Mouse (Mus musculus) spleen, adult 2 months (tissue): ENCODE results near the gene Nup35. TPM values are rescaled to one million over a fixed set of nuclear protein-coding genes. Genes with fewer than 3 reads are reported as not detected.

Experiments used
- DNase-seq, 2 experiments: peaks; one replicate each; pipeline versions ENCODE4 v3.0.0 to v3.0.0-alpha.2; 2012 to 2021; ENCODE audit warnings: low spot score in 2 of 2, low read depth in 1 of 2
- H3K27ac ChIP-seq: fragments of 200-500 bp; 2 replicates; pipeline ENCODE4 v1.5.1; 2012; ENCODE audit warnings: low read length, inconsistent platforms; ENCODE audit not compliant: insufficient read depth
- H3K27me3 ChIP-seq: fragments of 200-500 bp; 2 replicates; pipeline ENCODE4 v1.6.1; 2012; ENCODE audit warnings: mild to moderate bottlenecking, moderate library complexity, low read length, inconsistent platforms; ENCODE audit not compliant: control insufficient read depth, insufficient read depth
- H3K36me3 ChIP-seq: fragments of 200-500 bp; 2 replicates; pipeline ENCODE4 v1.6.1; 2012; ENCODE audit warnings: mild to moderate bottlenecking, low read length, inconsistent platforms; ENCODE audit not compliant: control insufficient read depth, insufficient read depth
- H3K4me1 ChIP-seq: fragments of 200-500 bp; 2 replicates; pipeline ENCODE4 v1.6.1; 2011; ENCODE audit warnings: inconsistent platforms; ENCODE audit not compliant: control insufficient read depth, insufficient read depth, insufficient read length
- H3K4me3 ChIP-seq: fragments of 200-500 bp; 2 replicates; pipeline ENCODE4 v1.5.1; 2011; ENCODE audit warnings: mild to moderate bottlenecking, inconsistent platforms; ENCODE audit not compliant: insufficient read depth, insufficient read length; ENCODE audit errors: extremely low read depth
- CTCF ChIP-seq: fragments of 200-500 bp; IDR thresholded peaks from 2 replicates; pipeline ENCODE4 v1.5.1; 2011; ENCODE audit warnings: mild to moderate bottlenecking, inconsistent platforms; ENCODE audit not compliant: insufficient read depth, insufficient read length, insufficient replicate concordance; ENCODE audit errors: extremely low read depth
- POLR2A ChIP-seq: fragments of 200-500 bp; IDR thresholded peaks from 2 replicates; pipeline ENCODE4 v1.6.1; 2011; ENCODE audit warnings: low read depth, low read length, inconsistent platforms
- WGBS: fragments of 180-500 bp; shearing (Covaris S2); methylation state at CpG from one replicate; pipeline ENCODE4 v1.1.7; 2018; 5-methylcytosine and 5-hydroxymethylcytosine counted together
- polyA plus RNA-seq: library from polyadenylated mRNA; depleted of rRNA; stranded (reverse); fragments of >200 nt; gene quantifications from 2 replicates; pipeline ENCODE4 v1.2.3, GENCODE M21; 2012

The Nup35 gene
- polyA plus RNA-seq, 1 experiment, result 15.6 TPM

DNA sequence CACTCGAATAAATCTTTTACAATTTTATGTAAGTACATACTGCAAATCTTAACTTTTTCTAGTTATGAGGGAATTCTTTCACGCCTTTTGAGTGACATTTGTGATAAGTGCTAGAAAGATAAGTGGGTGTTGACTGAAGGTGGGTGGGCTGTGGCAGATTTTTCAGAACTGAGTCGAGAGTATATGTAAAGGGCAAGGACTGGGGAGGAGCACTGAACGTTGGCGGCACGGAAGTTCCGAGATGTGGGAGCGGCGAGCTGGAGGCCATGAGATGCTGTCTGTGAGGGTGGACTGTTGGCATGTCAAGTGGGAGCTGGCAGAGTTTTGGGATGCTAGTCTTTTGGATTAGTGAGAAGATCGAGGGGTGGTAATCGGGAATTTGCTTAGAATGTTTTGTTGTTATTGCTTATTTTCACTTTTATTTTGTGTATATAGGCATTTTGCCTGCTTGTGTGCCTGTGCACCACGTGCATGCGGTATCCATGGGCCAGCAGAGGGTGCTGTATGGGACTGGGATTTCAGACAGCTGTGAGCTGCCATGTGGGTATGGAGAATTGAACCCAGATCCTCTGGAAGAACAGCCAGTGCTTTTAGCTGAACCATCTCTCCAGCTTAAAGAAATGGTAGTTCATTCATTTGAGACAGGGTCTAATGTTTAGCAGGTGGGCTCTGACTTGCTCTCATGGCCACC is 15.4 kb downstream of the Nup35 start:
- no peaks in the 10 kb centered on the region for H3K36me3 ChIP-seq
- H3K27ac ChIP-seq, result no peak overlapping the region
- H3K4me1 ChIP-seq, result no peaks in the 10 kb centered on the region
- 93% methylated on average over 13 of the region's 13 CpGs for WGBS
- TF ChIP-seq POLR2A, result no peak
- no peak for TF ChIP-seq CTCF
- no peaks in the 10 kb centered on the region for H3K27me3 ChIP-seq
- no peak for DNase-seq
- H3K4me3 ChIP-seq, result no peak overlapping the region

DNA sequence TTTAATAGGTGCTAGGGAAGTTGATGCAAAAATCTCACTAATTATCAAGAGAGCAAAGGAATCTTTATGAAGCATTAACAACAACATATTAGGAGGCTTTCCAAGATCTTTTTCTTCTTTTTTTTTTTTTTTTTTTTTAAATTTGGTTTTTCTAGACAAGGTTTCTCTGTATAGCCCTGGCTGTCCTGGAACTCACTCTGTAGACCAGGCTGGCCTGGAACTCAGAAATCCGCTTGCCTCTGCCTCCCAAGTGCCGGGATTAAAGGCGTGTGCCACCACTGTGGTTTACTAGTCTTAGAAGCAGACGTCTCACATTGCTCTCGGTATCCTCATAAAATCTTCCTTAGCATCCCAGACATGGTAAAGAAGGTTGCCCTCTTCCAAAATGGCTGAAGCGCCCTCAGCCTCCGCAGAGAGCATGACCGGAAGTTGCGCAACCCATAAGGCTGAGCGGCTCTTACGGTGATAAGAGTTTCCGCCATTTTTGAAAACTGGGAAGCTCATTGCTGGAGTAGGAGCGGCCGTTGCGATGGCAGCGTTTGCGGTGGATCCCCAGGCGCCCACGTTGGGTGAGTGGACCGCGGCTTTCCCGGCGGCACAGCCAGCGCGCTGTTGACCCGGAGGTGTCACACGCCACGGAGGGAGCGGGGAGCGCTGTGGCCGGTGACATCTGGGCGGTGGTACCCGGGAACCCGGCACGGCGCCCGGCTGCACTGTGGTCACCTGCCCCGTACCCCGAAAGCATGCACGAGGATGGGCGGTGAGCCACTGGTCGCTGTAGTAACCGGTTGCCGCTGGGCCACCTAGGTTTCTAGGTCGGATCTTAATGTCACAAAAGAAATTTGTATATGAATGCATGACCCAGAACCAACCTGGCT is 21.6 kb downstream of the Nup35 start:
- Histone ChIP-seq H3K36me3 (peaks cover 4% of the 10 kb centered on the region), H3K27ac (no peak overlapping the region; the same call in 1 of the 2 replicates), H3K4me1 (peaks cover 6% of the 10 kb centered on the region), H3K4me3 (peak overlapping the region; percentile 92), H3K27me3 (no peaks in the 10 kb centered on the region)
- WGBS, result under 1% methylated on average over 45 of the region's 45 CpGs
- TF ChIP-seq CTCF (no peak), POLR2A (no peak; the same call in 1 of the 2 replicates)
- DNase-seq, result peak; percentile 70 to 82

DNA sequence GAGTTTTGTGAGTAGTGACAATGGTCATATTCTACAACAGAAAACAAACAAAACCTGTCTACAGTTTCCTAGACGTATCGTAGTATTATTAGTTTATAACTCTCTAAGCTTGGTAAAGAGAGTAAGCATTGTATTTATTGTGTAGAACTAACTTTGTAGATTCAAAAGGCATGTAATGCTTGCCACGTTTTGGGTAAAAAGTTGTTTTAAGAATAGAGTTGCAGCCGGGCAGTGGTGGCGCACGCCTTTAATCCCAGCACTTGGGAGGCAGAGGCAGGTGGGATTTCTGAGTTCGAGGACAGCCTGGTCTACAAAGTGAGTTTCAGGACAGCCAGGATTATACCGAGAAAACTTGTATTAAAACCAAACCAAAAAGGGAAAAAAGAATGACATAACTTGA is 22.4 kb downstream of the Nup35 start:
- Histone ChIP-seq H3K4me1 (peaks cover 6% of the 10 kb centered on the region), H3K27me3 (no peaks in the 10 kb centered on the region), H3K36me3 (peaks cover 8% of the 10 kb centered on the region), H3K4me3 (peak overlapping the region; percentile 8; the same call in 1 of the 2 replicates), H3K27ac (no peak overlapping the region)
- WGBS, result 23% methylated on average over 8 of the region's 8 CpGs
- DNase-seq, result no peak
- TF ChIP-seq POLR2A (no peak), CTCF (no peak)

DNA sequence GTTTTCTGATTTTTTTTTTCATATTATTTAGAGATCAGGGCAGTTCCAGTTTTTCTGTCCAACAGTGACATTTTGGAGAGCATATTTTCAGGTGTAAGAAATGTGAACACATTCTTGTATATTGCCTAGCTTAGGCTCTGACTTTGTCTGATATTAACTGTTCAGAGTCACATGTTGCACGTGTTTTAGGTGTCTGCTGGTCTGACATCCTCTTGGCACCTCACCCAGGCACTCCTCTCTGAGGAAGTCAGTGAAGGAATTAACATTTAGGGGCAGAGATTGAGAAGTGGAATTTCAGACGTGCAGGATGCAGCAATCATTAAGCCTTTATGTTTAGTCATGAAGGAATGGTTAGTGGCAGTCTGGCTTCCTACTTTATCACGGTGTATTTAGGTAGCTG is 22.8 kb downstream of the Nup35 start:
- DNase-seq, result no peak
- WGBS, result 47% methylated on average over 3 of the region's 3 CpGs
- TF ChIP-seq POLR2A, result no peak
- TF ChIP-seq CTCF, result no peak
- H3K4me3 ChIP-seq, result peak overlapping the region; percentile 8; the same call in 1 of the 2 replicates
- peaks cover 6% of the 10 kb centered on the region for H3K4me1 ChIP-seq
- no peak overlapping the region for H3K27ac ChIP-seq
- H3K27me3 ChIP-seq, result no peaks in the 10 kb centered on the region
- peaks cover 10% of the 10 kb centered on the region for H3K36me3 ChIP-seq

DNA sequence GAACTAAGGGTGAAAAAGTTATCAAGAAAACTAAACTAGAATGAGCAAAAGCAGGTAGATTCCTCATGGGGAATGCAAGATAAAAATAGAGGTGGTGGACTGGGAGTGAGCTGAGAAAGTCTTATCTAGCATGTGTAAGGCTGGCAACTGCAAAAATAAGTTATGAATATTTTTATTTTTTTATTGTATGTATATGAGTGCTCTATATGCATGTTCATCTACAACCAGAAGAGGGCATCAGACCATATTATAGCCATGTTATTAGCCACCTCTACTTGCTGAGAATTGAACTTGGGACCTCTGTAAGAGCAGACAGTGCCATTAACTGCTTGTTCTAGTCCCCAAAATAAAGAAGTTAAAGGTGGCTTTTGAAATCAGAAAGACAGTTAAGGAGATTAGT is 44.4 kb downstream of the Nup35 start:
- no peak overlapping the region for H3K27ac ChIP-seq
- no peak overlapping the region for H3K4me3 ChIP-seq
- H3K36me3 ChIP-seq, result peaks cover 9% of the 10 kb centered on the region
- DNase-seq, result no peak
- TF ChIP-seq CTCF, result no peak
- no peak for TF ChIP-seq POLR2A
- H3K4me1 ChIP-seq, result no peaks in the 10 kb centered on the region
- no peaks in the 10 kb centered on the region for H3K27me3 ChIP-seq

DNA sequence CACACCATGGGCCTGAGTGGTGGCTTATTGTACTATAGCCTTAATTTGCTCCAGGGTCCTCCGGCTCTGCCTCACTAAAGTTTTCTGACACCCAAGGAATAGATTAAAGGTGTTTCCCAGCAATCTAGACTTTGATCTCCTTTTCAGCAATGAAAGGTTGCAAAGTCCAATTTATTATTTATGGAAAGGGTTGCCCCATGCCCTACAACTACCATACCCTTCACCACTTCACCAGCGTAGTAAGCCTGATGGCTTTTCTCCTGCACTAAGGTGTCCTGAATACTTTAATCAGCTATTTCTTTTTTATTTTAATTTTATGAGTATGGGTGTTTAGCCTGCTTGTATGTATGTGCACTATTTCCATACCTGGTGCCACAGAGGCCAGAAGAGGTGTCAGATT is 45.6 kb downstream of the Nup35 start:
- TF ChIP-seq POLR2A, result no peak
- TF ChIP-seq CTCF, result no peak
- Histone ChIP-seq H3K4me3 (no peak overlapping the region), H3K27ac (no peak overlapping the region), H3K36me3 (peaks cover 8% of the 10 kb centered on the region), H3K27me3 (no peaks in the 10 kb centered on the region), H3K4me1 (no peaks in the 10 kb centered on the region)
- DNase-seq, result no peak
- WGBS, result 100% methylated on average over 2 of the region's 2 CpGs
